Mouse (Mus musculus) 3134 (cell line): Measurements from ENCODE around the gene Ankrd33b.

Source experiments
- DNase-seq: peaks from one replicate; pipeline ENCODE4 v3.0.0-alpha.2; 2011; ENCODE audit warnings: low spot score; ENCODE audit not compliant: insufficient read length; ENCODE audit errors: extremely low read depth

Ankrd33b gene

DNA sequence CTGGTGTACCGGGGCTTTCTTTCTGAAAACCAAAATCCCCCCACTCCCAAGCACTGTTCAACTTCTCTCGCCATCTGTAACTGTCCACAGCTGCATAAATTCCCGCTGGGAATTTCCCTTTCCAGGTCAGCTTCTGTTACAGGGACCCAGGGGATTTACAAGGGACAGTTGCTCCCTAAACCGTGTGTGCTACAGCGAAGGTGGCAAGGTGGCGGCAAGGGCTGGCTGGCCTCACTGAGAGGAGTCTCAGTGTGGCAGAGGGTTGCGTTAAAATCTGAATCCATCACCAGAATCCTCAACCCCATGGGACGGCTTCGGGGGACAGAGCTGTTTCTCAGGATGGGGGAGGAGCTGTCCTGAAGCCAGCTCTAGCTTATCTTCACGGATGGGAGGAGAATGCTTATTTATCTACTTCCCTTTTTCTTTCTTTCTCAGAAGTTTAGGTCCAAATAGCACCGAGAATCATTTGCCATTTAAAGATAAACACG, 1.6 kb upstream of the Ankrd33b start:
- DNase-seq, result no peak

GRCm38 (mm10) chr15:31368556-31368955, 1.0 kb upstream of the Ankrd33b start:
- DNase-seq, result no peak

- peak; percentile 81 for DNase-seq
Observed at GRCm38 (mm10) chr15:31366596-31367480, 688 bp downstream of the Ankrd33b start.

DNA sequence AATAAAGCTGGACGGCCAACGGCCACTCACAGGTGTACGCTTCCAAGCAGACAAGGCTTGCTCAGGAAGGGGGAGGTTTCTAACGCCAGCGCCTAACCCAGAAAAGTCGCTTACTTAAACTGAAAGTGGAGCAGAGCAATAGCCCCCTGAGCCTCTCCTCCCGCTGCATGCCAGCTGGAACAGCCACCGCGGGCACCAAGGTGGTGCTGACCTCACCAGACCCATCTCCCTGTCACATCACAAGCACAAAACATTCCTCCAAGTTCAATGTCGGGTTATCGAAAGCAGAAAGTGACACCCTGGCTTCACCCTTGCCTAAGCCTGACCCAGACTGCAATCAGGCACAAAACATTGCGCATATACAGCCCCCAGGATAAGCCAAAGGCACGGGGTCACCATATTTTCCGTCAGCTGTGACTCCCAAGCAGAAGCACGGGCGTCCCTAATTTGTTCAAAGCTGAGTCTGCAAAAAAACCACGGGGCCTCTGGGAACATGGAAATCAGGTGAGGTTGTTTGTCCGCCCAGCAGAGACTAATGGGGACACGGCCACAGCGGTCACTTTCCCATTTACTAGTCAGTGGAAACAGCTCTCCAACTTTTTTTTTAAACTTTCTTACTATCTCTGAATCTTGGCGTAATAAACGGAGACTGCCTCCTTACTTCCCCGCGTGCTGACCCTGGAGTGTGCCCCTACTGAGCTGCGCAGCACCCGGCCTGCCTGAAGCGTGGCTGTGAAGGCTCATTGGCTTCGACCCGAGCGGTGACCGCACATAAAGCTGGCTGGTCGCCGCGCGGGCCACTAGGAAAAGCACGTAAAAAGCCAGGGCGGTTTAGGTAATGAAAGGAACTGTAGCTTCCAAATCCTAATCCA, 1.6 kb downstream of the Ankrd33b start:
- peak; percentile 72 for DNase-seq

GRCm38 (mm10) chr15:31365041-31365719, 2.3 kb downstream of the Ankrd33b start:
- no peak for DNase-seq

DNA sequence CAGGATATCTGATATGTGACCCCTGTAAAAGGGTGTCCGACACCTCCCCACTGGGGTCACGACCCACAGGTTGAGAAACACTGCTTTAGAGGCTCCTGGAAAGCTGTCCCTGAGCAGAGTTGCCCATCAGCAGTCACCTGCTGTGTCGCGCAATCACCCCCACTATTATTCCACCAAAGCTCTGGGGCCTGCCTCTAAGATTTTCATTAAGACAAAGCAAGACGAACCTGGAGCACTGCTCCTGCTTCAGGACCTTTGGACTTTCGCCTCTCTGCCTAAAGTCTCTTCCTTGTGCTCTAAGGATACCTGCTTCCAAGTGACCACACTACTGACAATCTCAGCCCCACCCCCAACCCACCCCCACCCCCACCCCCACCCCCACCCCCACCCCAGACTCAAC, 3.1 kb downstream of the Ankrd33b start:
- DNase-seq, result no peak

GRCm38 (mm10) chr15:31363981-31364361, 3.6 kb downstream of the Ankrd33b start:
- DNase-seq, result no peak

- no peak for DNase-seq
Observed at GRCm38 (mm10) chr15:31363241-31363980, 4.1 kb downstream of the Ankrd33b start.

GRCm38 (mm10) chr15:31361259-31361853, 6.2 kb downstream of the Ankrd33b start:
- no peak for DNase-seq

DNA sequence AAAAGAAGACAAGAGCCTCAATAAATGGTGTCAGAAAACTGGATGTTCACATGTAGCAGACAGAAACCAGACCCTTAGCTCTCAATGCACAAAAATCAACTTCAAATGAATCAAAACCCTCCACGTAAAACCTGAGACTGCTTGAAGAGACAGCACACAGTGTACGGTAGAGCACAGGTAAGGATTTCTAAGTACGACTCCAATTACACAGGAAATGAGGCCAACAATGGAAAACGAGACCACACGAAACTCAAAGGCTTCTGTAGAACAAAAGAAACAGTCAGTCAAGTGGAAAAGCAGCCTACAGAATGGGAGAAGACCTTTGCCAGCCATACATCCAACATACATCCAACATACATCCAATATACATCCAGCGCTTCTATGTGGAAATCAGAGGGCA, 6.9 kb downstream of the Ankrd33b start:
- no peak for DNase-seq

- DNase-seq, result no peak
Observed at GRCm38 (mm10) chr15:31359805-31360204, 7.7 kb downstream of the Ankrd33b start.

GRCm38 (mm10) chr15:31352494-31353279, 14.8 kb downstream of the Ankrd33b start:
- DNase-seq, result no peak

DNA sequence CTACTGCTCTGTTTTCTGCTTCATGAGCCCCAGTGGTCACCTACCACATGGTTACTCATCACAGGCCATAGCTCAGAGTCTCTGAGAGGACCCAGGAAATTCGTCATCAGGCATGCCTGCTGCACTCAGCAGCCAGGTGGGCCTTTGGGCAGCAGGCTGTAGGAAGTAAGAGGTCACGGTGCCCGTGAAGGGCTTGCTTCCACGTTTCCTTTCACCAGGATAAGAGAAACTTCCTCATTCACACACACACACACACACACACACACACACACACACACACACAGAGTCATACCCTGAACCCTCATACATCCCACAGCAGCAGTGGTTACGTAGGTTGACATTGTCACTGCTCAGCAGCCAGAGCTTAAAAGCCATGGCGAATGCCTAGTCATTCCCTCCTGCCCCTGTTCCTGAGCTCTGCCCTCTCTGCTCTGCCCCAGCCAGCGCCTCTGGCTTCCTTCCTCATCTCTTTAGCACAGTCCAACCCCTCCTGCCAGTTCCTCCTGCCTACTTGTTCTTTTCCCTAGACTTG, 17.6 kb downstream of the Ankrd33b start:
- peak; percentile 46 for DNase-seq

DNA sequence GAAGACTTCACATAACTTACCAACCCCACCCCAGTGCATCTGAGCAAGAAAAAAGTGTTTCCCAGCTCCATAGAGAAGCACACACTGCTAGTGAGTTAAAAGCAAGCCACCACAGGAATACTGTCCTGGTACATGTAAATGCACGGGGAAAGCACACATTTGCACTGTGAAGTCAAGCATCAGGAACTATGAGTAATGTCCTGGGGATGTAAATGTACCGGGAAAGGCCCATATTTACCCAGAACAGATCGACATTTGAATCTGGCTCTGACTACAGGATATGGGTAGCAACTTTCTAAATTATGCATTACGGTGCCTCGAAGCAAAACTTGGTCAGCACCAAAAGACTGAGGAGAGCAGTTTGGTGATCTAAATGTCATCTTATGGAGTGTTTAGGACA, 18.5 kb downstream of the Ankrd33b start:
- no peak for DNase-seq

GRCm38 (mm10) chr15:31348241-31348640, 19.3 kb downstream of the Ankrd33b start:
- DNase-seq, result no peak

GRCm38 (mm10) chr15:31346508-31346907, 21.0 kb downstream of the Ankrd33b start:
- no peak for DNase-seq

DNA sequence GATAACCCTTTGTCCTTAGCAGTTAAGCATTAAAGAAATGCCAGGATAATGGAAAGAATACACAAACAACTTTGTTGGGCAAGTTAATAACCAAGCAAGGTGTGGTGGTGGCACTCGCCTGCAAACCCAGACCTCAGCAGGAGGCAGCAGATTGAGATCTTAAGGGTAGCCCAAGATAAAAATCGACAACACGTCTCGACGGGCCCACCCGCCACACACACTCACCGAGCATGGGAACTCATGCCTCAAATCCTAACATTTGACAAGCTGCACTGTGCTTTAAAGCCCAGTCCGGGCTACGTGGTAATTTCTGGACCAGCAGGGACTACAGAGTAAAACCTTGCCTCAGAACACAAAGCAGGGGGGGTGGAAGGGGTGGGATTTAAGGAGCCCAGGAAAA, 22.2 kb downstream of the Ankrd33b start:
- DNase-seq, result peak; percentile 59

GRCm38 (mm10) chr15:31344811-31345211, 22.7 kb downstream of the Ankrd33b start:
- peak; percentile 88 for DNase-seq

DNA sequence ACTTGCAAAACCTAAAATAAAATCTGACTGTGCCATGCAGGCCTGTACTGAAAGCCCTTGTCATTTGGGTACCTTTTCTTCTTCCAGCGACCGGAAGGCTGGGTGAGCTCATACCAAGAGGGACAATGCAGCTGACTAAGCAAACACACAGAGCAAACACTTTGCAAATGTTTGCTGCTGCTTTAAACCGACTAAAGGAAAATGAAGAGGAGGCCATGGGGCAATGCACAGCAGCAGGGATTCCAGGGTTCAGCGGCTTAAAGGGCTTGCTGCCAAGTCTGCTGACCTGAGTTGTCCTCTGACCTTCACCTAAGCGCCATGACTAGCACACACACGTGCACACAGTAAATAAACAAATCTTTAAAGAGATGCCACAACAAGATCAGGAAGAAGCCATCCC, 23.9 kb downstream of the Ankrd33b start:
- DNase-seq, result no peak
